Mouse (Mus musculus) thymus, adult 2 months (tissue): ENCODE data around the gene Mettl13. TPM values are rescaled to one million over a fixed set of nuclear protein-coding genes. Genes with fewer than 3 reads are reported as not detected.

Source experiments
- DNase-seq: peaks from one replicate; pipeline ENCODE4 v3.0.0; 2021
- H3K27ac ChIP-seq: fragments of 200-500 bp; 2 replicates; pipeline ENCODE4 v1.5.1; 2012; ENCODE audit warnings: low read length, control low read depth; ENCODE audit not compliant: control insufficient read depth, insufficient read depth
- H3K27me3 ChIP-seq: fragments of 200-500 bp; 2 replicates; pipeline ENCODE4 v1.6.1; 2012; ENCODE audit warnings: mild to moderate bottlenecking, low read length, moderate library complexity, mixed read lengths; ENCODE audit not compliant: control insufficient read depth, insufficient read depth
- H3K36me3 ChIP-seq: fragments of 200-500 bp; 2 replicates; pipeline ENCODE4 v1.6.1; 2012; ENCODE audit warnings: mild to moderate bottlenecking, low read length, moderate library complexity; ENCODE audit not compliant: control insufficient read depth, insufficient read depth
- H3K4me1 ChIP-seq: fragments of 200-500 bp; replicated peaks from 2 replicates; pipeline ENCODE4 v1.6.1; 2012; ENCODE audit warnings: low read length; ENCODE audit not compliant: control insufficient read depth, insufficient read depth
- H3K4me3 ChIP-seq: fragments of 200-500 bp; 2 replicates; pipeline ENCODE4 v1.5.1; 2012; ENCODE audit warnings: mild to moderate bottlenecking, low read length, control low read depth, moderate library complexity; ENCODE audit not compliant: control insufficient read depth, insufficient read depth
- CTCF ChIP-seq: fragments of 200-500 bp; IDR thresholded peaks from 2 replicates; pipeline ENCODE4 v1.5.1; 2012; ENCODE audit warnings: mild to moderate bottlenecking, control low read depth, low read length, moderate library complexity, borderline replicate concordance; ENCODE audit not compliant: control insufficient read depth, poor library complexity, insufficient read depth; ENCODE audit errors: extremely low read depth
- POLR2A ChIP-seq: fragments of 200-500 bp; IDR thresholded peaks from 2 replicates; pipeline ENCODE4 v1.6.1; 2012; ENCODE audit warnings: mild to moderate bottlenecking, low read length, control low read depth, moderate library complexity; ENCODE audit not compliant: control insufficient read depth, poor library complexity, insufficient read depth; ENCODE audit errors: extremely low read depth
- WGBS: fragments of 180-500 bp; shearing (Covaris S2); methylation state at CpG from one replicate; pipeline ENCODE4 v1.1.7; 2018; 5-methylcytosine and 5-hydroxymethylcytosine counted together
- polyA plus RNA-seq: library from polyadenylated mRNA; depleted of rRNA; stranded (reverse); fragments of >200 nt; gene quantifications from 2 replicates; pipeline ENCODE4 v1.2.3, GENCODE M21; 2012

Mettl13 gene
- polyA plus RNA-seq, 1 experiment, result 7.8 TPM

GRCm38 (mm10) chr1:162582884-162583283, 34.5 kb upstream of the Mettl13 start:
- DNase-seq, result no peak
- H3K36me3 ChIP-seq, result peaks cover 29% of the 10 kb centered on the region
- no peaks in the 10 kb centered on the region for H3K4me1 ChIP-seq
- 94% methylated on average over 2 of the region's 2 CpGs for WGBS
- no peak for TF ChIP-seq CTCF
- no peak for TF ChIP-seq POLR2A
- no peaks in the 10 kb centered on the region for H3K27me3 ChIP-seq
- no peak overlapping the region for H3K4me3 ChIP-seq
- H3K27ac ChIP-seq, result no peak overlapping the region

GRCm38 (mm10) chr1:162575098-162575497, 26.7 kb upstream of the Mettl13 start:
- Histone ChIP-seq H3K36me3 (peaks cover 31% of the 10 kb centered on the region), H3K4me3 (no peak overlapping the region), H3K27me3 (no peaks in the 10 kb centered on the region), H3K27ac (no peak overlapping the region), H3K4me1 (no peaks in the 10 kb centered on the region)
- no peak for DNase-seq
- TF ChIP-seq CTCF (no peak), POLR2A (no peak)
- 97% methylated on average over 3 of the region's 3 CpGs for WGBS

GRCm38 (mm10) chr1:162570931-162571601, 22.7 kb upstream of the Mettl13 start:
- under 1% methylated on average over 46 of the region's 46 CpGs for WGBS
- H3K27me3 ChIP-seq, result no peaks in the 10 kb centered on the region
- no peak for DNase-seq
- no peaks in the 10 kb centered on the region; the same call in 1 of the 2 replicates for H3K4me1 ChIP-seq
- no peak for TF ChIP-seq CTCF
- no peak for TF ChIP-seq POLR2A
- H3K36me3 ChIP-seq, result peaks cover 16% of the 10 kb centered on the region
- peak overlapping the region; percentile 63 for H3K27ac ChIP-seq
- peak overlapping the region; percentile 71 for H3K4me3 ChIP-seq

- Histone ChIP-seq H3K27me3 (no peaks in the 10 kb centered on the region), H3K27ac (peak within 1 kb of the TSS; percentile 63), H3K4me1 (no peaks in the 10 kb centered on the region; the same call in 1 of the 2 replicates), H3K4me3 (peak within 1 kb of the TSS; percentile 71), H3K36me3 (peaks cover 12% of the 10 kb centered on the region)
- peak; percentile 96 for DNase-seq
- WGBS, result under 1% methylated on average over 41 of the region's 43 CpGs
- TF ChIP-seq POLR2A (peak; percentile 48; the same call in 1 of the 2 replicates), CTCF (0 out of 2 replicates have a peak, but pooled peaks have one; percentile 37)
Observed at GRCm38 (mm10) chr1:162570260-162570748, 22.0 kb upstream of the Mettl13 start, which contains the start of gene Vamp4. Gene Vamp4 (plus strand): TSS chr1:162570515.

- TF ChIP-seq POLR2A, result no peak
- no peak for TF ChIP-seq CTCF
- no peaks in the 10 kb centered on the region; the same call in 1 of the 2 replicates for H3K4me1 ChIP-seq
- DNase-seq, result no peak
- H3K27ac ChIP-seq, result no peak overlapping the region
- no peaks in the 10 kb centered on the region for H3K27me3 ChIP-seq
- no peaks in the 10 kb centered on the region for H3K36me3 ChIP-seq
- 93% methylated on average over 3 of the region's 3 CpGs for WGBS
- H3K4me3 ChIP-seq, result no peak overlapping the region
Observed at GRCm38 (mm10) chr1:162567351-162567750, 19.0 kb upstream of the Mettl13 start.

GRCm38 (mm10) chr1:162564992-162565391, 16.6 kb upstream of the Mettl13 start:
- no peak overlapping the region for H3K27ac ChIP-seq
- no peak overlapping the region for H3K4me3 ChIP-seq
- H3K36me3 ChIP-seq, result no peaks in the 10 kb centered on the region
- 14% methylated on average over 3 of the region's 3 CpGs for WGBS
- TF ChIP-seq CTCF (no peak), POLR2A (no peak)
- H3K27me3 ChIP-seq, result no peaks in the 10 kb centered on the region
- no peak for DNase-seq
- H3K4me1 ChIP-seq, result no peaks in the 10 kb centered on the region; the same call in 1 of the 2 replicates

- Histone ChIP-seq H3K4me1 (no peaks in the 10 kb centered on the region), H3K27me3 (no peaks in the 10 kb centered on the region), H3K27ac (no peak overlapping the region), H3K36me3 (no peaks in the 10 kb centered on the region), H3K4me3 (no peak overlapping the region)
- no peak for DNase-seq
- no peak for TF ChIP-seq POLR2A
- WGBS, result 54% methylated on average over 1 of the region's 1 CpGs
Observed at GRCm38 (mm10) chr1:162563236-162563635, 14.9 kb upstream of the Mettl13 start.
